Mouse (Mus musculus): ENCODE measurements around the gene Strip2.

Strip2 gene

DNA sequence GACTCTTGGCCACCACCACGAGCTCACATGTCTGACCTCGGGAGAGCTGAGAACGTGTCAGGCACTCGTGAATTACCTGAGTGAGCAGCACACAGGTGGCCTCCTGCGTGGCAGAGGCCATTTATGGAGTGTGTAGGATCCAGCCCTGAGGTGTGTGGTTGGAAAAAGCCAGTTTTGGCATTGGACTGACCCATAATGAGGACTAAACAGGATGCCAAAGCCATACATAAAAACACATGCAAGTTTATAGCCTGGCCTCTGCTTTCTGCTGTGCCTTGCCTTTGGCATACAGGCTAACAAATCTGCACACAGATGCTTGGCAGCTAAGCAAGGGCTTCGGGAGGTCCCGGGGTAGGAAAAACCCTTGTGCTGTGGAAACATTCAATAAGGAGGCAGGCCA is 92.4 kb downstream of the Strip2 start:
- no peak for DNase-seq (ENCODE audit: low read depth, low spot score)
